In the genomic region with DNA sequence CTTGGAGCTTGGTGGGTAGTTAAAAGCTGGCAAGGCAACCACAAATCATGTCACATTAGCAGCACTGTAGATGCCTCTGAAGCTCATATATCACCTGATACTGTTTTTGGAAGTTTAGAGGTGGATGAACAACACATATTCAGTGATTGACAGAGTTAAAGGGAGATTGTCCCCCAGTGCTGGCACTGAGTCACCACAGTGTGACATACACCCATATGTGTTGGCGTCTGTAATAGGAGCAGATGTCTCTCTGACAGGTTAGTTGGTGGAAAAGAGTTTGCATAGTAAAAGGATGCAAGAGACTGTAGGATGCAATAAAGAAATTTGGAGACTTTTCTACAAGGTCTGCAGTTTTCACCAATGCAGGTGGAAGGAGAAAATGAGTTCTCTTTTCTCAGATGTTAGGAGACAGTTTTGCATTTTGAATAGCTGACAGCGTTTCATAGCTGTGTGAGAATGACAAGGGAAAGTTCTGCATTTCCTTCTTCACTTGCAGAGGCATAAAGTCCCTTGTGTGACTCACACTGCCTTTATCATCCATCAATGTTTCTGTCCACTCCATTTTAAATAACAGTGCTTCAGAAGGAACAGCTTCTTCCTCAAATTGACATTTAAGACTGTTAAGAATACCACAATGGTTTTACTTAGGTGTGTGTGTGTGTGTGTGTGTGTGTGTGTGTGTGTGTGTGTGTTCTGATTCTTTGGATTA, we compare ENCODE assay signal across 9 mouse cellular contexts.
DNase-seq lines count a peak whose midpoint lies in the region; TF ChIP-seq lines count a peak whose summit lies in the region.
"Had no signal": no experiment of that assay in that cellular context is flagged by ENCODE, and none has a peak within 500 bp of the region (broad histone marks: within the 10 kb centered on the region; RNA-seq: fewer than 3 reads in every experiment).

No protein-coding gene starts in this region.

- no peak overlapping the region for H3K27ac ChIP-seq in cerebellum, adult 2 months (ENCODE audit: insufficient read depth, low read length)
- H3K27ac ChIP-seq in limb, embryonic 10.5 days, result no peak overlapping the region
- H3K27ac ChIP-seq: neural tube, embryonic 13.5 days had no signal

- TF ChIP-seq POLR2A in cerebellum, adult 2 months (IDR thresholded peaks at IDR 0.05; ENCODE audit: borderline replicate concordance, insufficient read depth, low read length), result no peak
- TF ChIP-seq POLR2A in brain, embryonic 14.5 days (IDR thresholded peaks at IDR 0.05; ENCODE audit: borderline replicate concordance, extremely low read depth, insufficient read depth, insufficient read length, poor library complexity, severe bottlenecking), result no peak

- 23% methylated on average over 2 of the region's 2 CpGs for WGBS in cerebellum, adult 2 months
- WGBS in limb, embryonic 10.5 days, result 62% methylated on average over 2 of the region's 2 CpGs

- no peaks in the 10 kb centered on the region for H3K9me3 ChIP-seq in limb, embryonic 10.5 days (replicated peaks)
- H3K9me3 ChIP-seq: neural tube, embryonic 13.5 days had no signal

- no peak for TF ChIP-seq CTCF in cerebellum, adult 2 months (IDR thresholded peaks at IDR 0.05; ENCODE audit: borderline replicate concordance, insufficient read depth, low read depth, low read length)
- no peak for TF ChIP-seq CTCF in brain, embryonic 14.5 days (IDR thresholded peaks at IDR 0.05; ENCODE audit: borderline replicate concordance, extremely low read depth, insufficient read depth, insufficient read length)

- no peaks in the 10 kb centered on the region for H3K36me3 ChIP-seq in limb, embryonic 10.5 days
- H3K36me3 ChIP-seq: neural tube, embryonic 13.5 days had no signal

- peaks cover 7% of the 10 kb centered on the region; the same call in 1 of the 2 replicates for H3K4me1 ChIP-seq in cerebellum, adult 2 months (ENCODE audit: control insufficient read depth, insufficient read depth, low read length)
- H3K4me1 ChIP-seq in limb, embryonic 10.5 days, result no peaks in the 10 kb centered on the region
- H3K4me1 ChIP-seq: neural tube, embryonic 13.5 days had no signal

- H3K27me3 ChIP-seq in cerebellum, adult 2 months (ENCODE audit: control insufficient read depth, insufficient read depth, low read length), result no peaks in the 10 kb centered on the region
- no peaks in the 10 kb centered on the region for H3K27me3 ChIP-seq in limb, embryonic 10.5 days (ENCODE audit: low read depth, poor library complexity, severe bottlenecking)
- H3K27me3 ChIP-seq: neural tube, embryonic 13.5 days had no signal

- peak; percentile 46 to 73 for DNase-seq in cerebellum, adult 2 months
- no peak for DNase-seq in cerebellum, adult 8-10 months
- DNase-seq in brain, embryonic 14.5 days (ENCODE audit: low read depth), result peak; percentile 64
- peak; percentile 43 to 66 for DNase-seq in layer of hippocampus, adult 18-20 months (ENCODE audit: low spot score in 2 of 2)
- peak; percentile 39 to 85 for DNase-seq in left cerebral cortex, postnatal 25 days (ENCODE audit: low spot score in 2 of 2)
- DNase-seq in T-cell, adult 2 months (ENCODE audit: low spot score), result no peak
- no peak for DNase-seq in lung, adult 18-20 months
- DNase-seq in limb, embryonic 10.5 days (ENCODE audit: low spot score), result no peak

- intact Hi-C loops in left cerebral cortex, postnatal 25 days (cut with DNase I), result no loop called here

- H3K4me3 ChIP-seq in cerebellum, adult 2 months (replicated peaks; ENCODE audit: insufficient read depth, low read depth, low read length), result no peak overlapping the region
- no peak overlapping the region for H3K4me3 ChIP-seq in limb, embryonic 10.5 days
- H3K4me3 ChIP-seq: neural tube, embryonic 13.5 days had no signal

Comparison
In these comparisons a context has a peak if more than half of its experiments do, and no peak if none do; other contexts are left out.
1. DNase-seq: peak in cerebellum, adult 2 months (2 of 2), brain, embryonic 14.5 days (single experiment), layer of hippocampus, adult 18-20 months (2 of 2) and left cerebral cortex, postnatal 25 days (2 of 2); none in cerebellum, adult 8-10 months (single experiment), T-cell, adult 2 months (single experiment), lung, adult 18-20 months (0 of 2) and limb, embryonic 10.5 days (single experiment).